Mouse (Mus musculus): ENCODE results near the gene Rps6ka5.

Gene Rps6ka5

DNA sequence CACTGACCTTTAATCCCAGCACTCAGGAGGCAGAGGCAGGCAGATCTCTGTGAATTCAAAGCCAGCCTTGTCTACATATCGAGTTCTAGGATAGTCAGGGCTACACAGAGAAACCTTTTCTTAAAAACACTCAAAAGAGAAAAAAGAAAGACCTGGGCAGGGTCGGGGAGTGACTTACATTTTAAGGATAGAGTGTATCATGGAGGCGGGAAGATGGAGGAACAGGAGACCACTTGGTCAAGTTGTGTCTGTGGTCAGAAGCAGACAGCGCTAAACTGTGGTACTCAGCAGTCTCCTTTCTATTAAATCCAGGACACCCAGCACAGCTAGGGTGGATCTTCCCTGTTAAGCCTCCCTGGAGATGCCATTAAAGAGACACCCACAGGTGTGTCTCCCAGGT lies at the start of gene Rps6ka5:
Gene Rps6ka5, minus strand, starts transcription at position 333 of the 400 bp plus-strand sequence.
- DNase-seq, result no peak

DNA sequence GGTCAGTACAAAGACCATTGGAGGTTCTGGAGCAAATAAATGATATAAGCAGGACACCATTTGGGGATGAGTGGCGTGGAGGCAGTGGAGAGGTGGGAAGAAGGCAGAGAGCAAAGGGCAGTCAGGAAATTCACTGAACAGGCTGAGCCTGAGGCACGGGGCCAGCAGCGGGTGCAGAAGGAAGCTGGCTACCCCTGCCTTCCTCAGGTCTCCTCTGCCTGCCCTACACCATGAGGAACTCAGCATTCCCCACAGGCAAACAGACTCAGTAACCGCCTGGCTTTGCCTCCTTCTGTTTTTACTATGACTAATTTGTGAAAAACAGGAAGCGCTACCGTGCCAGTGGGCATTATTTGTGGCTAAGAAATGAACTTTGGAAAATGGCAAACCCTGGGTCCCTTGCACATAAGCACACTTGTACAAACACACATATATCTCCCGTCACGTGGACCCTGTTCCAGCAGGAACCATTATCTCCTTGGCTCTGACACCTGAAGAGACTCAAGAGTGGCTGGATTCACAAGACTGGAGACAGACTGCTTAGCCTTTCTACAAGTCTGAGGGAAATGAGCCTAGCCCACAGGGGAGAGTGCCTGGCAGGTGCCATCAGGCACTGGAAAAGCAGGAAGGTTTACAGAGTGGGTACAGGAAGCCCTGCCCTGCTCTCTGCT lies 49.3 kb upstream of the Rps6ka5 start:
- no peak for DNase-seq

DNA sequence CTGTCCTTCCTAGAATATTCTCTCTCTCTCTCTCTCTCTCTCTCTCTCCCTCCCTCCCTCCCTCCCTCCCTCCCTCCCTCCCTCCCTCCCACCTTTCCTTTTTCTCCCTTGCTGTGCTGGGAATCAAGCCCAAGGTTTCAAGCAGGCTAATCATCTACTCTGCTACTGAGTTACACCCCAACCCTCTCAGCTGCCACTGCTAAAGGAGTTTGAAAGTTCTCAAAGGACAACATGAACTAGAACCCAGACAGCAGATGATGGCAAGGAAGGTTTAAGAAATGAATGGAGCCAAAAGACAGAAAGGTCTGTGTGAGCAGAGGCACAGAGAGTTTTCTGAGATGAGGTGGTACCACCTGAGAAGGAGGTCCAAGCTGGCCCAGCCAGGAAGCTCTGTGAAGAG lies 48.5 kb upstream of the Rps6ka5 start:
- no peak for DNase-seq

DNA sequence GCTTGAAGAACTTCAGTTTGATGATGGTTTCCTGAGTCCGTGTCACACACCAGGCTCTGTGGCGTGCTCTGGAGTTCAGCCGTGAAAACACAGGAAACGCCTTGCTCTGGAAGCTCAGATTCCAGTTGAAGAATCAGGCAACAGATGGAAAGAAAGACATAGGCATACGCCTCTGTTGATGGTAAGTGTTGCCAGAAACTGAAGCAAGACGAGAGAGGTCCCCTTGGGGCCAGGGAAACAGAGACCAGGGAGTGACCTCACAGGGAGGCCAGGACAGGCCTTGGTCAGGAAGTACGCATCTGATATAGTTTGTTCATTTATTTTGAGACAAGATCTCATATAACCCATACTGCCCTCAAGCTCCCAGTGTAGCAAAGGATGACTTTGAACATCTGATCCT lies 48.0 kb upstream of the Rps6ka5 start:
- DNase-seq, result no peak

- DNase-seq, result no peak
Measured at GRCm38 (mm10) chr12:100772230-100772984, 45.6 kb upstream of the Rps6ka5 start.

DNA sequence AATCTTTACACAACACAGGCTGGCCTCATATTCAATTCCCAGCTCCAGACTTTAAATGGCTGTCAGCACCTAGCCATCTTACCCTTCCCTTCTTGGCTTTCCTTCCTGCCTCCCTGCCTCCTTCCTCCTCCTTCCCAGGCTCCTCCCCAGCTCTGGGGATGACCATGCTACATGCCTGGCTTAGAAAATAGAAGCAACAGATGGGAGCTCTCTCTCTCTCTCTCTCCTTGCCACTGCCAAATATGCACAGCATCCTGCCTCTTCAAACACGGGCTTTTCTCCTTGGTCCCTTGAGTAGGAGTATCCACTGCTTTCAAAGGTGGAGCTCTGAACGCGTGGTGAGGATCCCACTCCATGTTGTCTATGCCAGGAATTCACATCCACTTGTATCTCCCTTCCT lies 44.0 kb upstream of the Rps6ka5 start:
- DNase-seq, result no peak

DNA sequence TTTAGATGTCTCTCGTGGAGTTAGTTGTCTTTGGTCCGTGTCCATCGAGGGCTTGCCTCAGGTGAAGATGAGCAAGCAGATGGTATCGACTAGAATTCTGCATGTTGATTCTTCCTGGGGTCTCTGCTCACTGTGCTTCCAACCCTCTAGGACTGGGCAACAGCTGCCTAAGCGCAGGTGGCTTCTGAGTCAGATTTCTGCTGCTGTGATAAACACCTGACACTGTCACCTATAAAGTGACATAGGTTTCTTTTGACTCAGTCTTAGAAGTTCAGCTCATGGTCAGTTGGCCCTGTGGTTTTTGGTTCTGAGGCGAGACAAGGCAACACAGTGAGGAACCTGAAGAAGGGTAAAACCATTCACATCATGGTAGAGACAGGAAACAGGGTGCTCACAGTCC lies 43.1 kb upstream of the Rps6ka5 start:
- DNase-seq, result no peak

GRCm38 (mm10) chr12:100764329-100765018 lies 37.7 kb upstream of the Rps6ka5 start:
- DNase-seq, result no peak

DNA sequence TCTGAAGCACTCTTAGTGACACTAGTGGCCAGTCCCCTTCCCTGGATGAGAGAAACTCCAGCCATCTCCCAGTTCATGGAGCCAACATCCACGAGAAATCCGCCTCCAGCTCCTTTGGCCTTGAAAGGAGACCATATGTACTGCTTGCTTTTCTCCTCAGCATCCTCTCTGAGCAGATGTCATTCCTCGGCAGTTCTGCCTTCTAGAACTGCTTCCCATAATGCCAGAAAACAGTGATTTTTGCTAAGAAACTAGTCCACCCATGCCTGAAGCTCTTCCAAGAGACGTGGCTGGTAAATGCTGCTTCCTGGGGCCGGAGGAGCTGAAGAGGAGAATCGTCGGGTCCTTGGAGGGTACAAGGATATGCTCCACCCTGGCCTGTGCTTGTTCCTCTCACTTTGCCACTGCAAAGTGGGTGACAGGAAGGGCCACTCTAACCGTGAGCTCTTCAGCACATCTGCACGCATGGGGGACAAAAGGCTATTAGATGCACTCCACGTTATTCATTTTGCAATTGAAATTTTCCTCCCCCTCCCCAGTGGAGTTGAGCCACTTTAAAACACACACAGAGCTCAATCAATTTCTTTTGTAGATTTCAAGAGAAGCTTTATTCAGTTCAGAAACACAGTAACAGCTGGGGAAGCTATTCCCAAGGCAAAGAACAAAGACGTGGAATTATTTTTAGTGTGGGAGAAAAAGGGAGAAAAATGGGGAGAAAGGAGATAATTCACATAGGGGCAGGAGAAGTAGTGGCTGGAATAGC lies 36.1 kb upstream of the Rps6ka5 start:
- DNase-seq, result no peak

- DNase-seq, result no peak
Measured at GRCm38 (mm10) chr12:100757427-100757826, 30.6 kb upstream of the Rps6ka5 start.

GRCm38 (mm10) chr12:100753716-100754115 lies 26.9 kb upstream of the Rps6ka5 start:
- no peak for DNase-seq

DNA sequence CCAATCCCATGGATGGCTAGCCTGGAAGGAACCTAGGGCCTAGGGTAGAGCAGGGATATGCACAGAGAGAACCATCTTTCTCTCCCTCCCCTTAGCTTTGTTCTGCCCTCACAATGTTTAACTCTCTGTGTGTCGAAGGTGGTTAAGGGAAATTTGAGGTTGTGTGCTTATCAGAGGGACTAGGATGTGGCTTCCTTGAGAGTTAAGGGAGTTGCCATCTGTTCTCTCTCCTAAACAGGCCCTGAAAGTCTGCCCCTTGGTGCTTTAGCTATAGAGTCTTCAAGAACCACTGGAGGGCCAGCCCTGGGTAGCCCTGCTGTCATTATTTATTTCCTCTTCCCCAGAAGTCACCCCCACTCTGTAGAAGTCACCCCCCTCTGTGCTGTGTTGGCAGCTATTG lies 26.2 kb upstream of the Rps6ka5 start:
- no peak for DNase-seq

GRCm38 (mm10) chr12:100742468-100742867 lies 15.7 kb upstream of the Rps6ka5 start:
- DNase-seq, result no peak

DNA sequence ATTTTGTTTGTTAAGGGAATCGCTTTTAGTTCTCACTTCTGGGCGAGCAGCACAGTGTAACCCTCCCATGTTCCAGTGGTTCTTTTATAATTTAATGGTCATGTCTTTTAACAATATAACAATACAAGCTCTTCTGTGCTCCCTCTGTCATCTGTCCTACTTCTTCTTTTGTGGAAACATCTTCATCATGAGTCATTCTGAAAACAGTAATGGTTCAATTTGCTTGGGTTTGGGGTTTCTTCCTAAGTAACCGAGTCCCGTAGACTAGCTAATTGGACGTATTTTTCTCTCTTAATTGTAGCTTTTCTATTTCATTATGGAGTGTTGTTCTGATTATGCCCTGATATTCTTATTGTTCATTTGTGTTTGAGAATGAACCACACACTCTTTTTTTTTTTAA lies 13.5 kb upstream of the Rps6ka5 start:
- no peak for DNase-seq

GRCm38 (mm10) chr12:100739011-100739570 lies 12.3 kb upstream of the Rps6ka5 start:
- DNase-seq, result no peak

DNA sequence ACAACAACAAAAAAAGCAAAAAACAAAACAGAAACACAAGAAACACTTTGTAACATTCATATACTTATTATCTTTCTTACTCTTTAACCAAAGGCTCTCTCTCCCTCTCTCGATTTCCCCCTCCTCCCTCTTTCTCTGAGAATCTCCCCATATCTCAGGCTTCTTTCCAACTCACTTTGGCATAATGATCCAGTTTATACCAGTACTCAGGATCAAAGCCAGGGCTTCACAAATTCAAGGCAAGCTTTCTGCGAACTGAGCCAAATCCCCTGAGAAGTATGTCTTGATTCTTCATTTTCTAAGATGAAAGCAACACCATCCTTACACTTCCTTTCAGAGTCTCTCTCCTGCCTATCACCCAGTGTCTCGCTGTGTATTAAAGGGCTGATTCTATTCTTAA lies 11.7 kb upstream of the Rps6ka5 start:
- DNase-seq, result no peak

DNA sequence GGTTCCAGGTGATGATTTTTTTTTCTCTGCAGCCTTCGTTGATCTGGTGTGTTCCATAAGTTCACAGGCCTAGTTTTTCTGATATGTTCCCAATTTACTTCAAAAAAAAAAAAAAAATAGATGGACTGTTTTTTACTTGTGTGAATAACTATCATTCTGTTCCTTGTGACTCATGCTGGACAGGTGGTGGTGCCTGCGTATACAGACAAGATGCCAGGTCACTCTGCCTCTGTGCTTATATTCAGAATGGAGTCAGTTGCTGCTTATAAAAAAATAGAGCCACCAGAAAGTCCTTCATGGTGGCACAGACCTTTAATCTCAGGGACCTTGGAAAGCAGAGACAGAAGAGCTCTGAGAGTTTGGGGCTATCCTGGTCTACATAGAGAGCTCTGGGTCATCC lies 8.8 kb upstream of the Rps6ka5 start:
- DNase-seq, result peak; percentile 44 to 57

- DNase-seq, result peak in 1 of 2 experiments; percentile 49
Measured at GRCm38 (mm10) chr12:100735156-100735555, 8.4 kb upstream of the Rps6ka5 start.

GRCm38 (mm10) chr12:100728646-100729485 lies 2.1 kb upstream of the Rps6ka5 start:
- DNase-seq, result no peak

DNA sequence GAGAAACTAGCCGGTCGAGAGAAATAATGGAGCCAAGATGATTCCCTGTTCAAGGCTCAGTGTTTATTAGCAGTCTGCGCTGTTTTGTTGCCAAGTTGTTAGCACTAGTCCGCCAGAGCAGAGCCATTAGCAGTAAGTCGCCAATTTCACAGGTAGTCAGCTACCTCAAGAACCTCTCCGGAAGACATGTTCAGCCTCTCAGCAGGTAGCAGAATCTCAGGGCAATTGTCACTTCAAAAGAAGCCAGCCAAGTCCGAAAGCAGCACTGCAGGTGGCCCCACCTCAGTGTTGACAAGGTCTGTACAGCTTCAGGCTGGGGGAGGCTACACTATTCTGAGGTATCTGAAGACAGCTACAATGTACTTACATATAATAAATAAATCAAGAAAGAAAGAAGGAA lies 1.1 kb upstream of the Rps6ka5 start:
- DNase-seq, result no peak

DNA sequence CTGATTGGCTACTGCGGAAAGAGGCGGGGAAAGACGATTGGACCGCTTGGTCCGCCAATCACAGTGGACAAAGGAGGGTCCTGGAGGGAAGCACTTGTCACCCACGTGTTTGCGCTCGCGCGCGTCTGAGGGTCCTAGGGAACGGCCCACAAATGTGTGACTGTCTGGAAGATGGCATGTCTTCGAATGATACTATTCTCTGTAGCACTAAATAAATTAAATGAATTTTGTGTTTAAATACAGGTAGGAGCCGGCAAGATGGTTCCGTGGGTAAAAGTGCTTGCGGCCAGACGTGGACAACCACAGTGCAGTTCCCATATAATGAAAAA lies 1.4 kb downstream of the Rps6ka5 start:
- no peak for DNase-seq
